Mouse (Mus musculus): ENCODE data around the gene Olfr1008.
A peak's percentile ranks its signal among the peaks of the same experiment; 100 is the strongest.
"Not testable (repeated sequence)": the region's sequence is repeated elsewhere in the genome, so short reads cannot be mapped to it uniquely, and the experiment has no call there.

Olfr1008 gene

GRCm38 (mm10) chr2:85689131-85689530, at the start of gene Olfr1008:
TSS of gene Olfr1008 (plus strand) at chr2:85689431.
- no peak for DNase-seq

GRCm38 (mm10) chr2:85650604-85651003, 38.6 kb upstream of the Olfr1008 start, which contains the start of gene Olfr1002:
TSS of gene Olfr1002 (minus strand) at chr2:85650704.
- no peak for DNase-seq

GRCm38 (mm10) chr2:85664355-85664754, 24.9 kb upstream of the Olfr1008 start, which contains the start of gene Olfr154:
TSS of gene Olfr154 (minus strand) at chr2:85664455.
- DNase-seq: not testable (repeated sequence)

- no peak for DNase-seq
These were observed 10.6 kb upstream of the Olfr1008 start, which contains the start of gene Olfr1006 for GRCm38 (mm10) chr2:85678667-85679066. TSS of gene Olfr1006 (minus strand) at chr2:85678767.

- DNase-seq: not testable (repeated sequence)
These were observed 21.4 kb downstream of the Olfr1008 start for GRCm38 (mm10) chr2:85710680-85711079.

- DNase-seq: no peak
These were observed 21.9 kb downstream of the Olfr1008 start for GRCm38 (mm10) chr2:85711159-85711558.

- no peak for DNase-seq
These were observed 25.9 kb downstream of the Olfr1008 start, which contains the start of gene Olfr1009 for GRCm38 (mm10) chr2:85715119-85715518. TSS of gene Olfr1009 (plus strand) at chr2:85715419.

- DNase-seq: peak; percentile 6
These were observed 36.6 kb downstream of the Olfr1008 start for GRCm38 (mm10) chr2:85725793-85726192.
